Mouse (Mus musculus) cortical plate, adult 2 months (tissue): ENCODE data around the gene Tbc1d16.

ENCODE experiments used
- CTCF ChIP-seq: fragments of 200-500 bp; IDR thresholded peaks from 2 replicates; pipeline ENCODE4 v1.5.1; 2011; ENCODE audit warnings: mild to moderate bottlenecking, control low read depth, low read length; ENCODE audit not compliant: insufficient read depth; ENCODE audit errors: extremely low read depth
- POLR2A ChIP-seq: fragments of 200-500 bp; IDR thresholded peaks from 2 replicates; pipeline ENCODE4 v1.6.1; 2011; ENCODE audit warnings: mild to moderate bottlenecking, low read length, control low read depth; ENCODE audit not compliant: insufficient read depth; ENCODE audit errors: extremely low read depth

DNA sequence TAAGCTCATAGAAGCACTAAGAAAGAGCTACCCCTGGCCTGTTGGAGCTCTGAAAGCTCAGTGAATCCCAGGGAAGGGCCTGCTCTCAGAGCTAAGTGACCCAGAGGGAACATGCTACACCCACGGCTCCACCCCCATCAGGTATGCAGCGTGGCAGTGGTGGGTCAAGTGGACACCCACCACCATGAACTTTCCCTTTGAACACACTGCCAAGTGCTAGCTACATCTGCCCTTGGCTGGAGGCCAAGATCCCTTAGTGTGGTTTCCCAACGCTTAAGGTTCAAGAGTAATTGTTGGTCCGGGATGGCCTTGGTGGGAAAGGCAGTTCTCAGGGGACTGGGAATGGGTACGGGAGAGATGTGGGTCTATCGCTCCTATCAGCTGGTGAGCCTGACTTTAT, 39.9 kb downstream of the Tbc1d16 start:
- no peak for TF ChIP-seq CTCF
- TF ChIP-seq POLR2A, result no peak
